In genomic region chr17:47219846-47220245, GRCm38 (mm10) we compare ENCODE assay signal across 26 mouse cellular contexts.
A peak's percentile ranks its signal among the peaks of the same experiment; 100 is the strongest.
DNase-seq lines count a peak whose midpoint lies in the region; ATAC-seq and TF ChIP-seq lines count a peak whose summit lies in the region.
"Had no signal": no experiment of that assay in that cellular context is flagged by ENCODE, and none has a peak within 500 bp of the region (broad histone marks: within the 10 kb centered on the region; RNA-seq: fewer than 3 reads in every experiment).

No protein-coding gene starts in this region.

- no peaks in the 10 kb centered on the region for H3K36me3 ChIP-seq in macrophage (ENCODE audit: inconsistent target)
- no peaks in the 10 kb centered on the region for H3K36me3 ChIP-seq in small intestine, adult 2 months (ENCODE audit: control insufficient read depth, insufficient read depth, low read length)
- H3K36me3 ChIP-seq in midbrain, embryonic 15.5 days (replicated peaks): no peaks in the 10 kb centered on the region
- H3K36me3 ChIP-seq: embryonic facial prominence, embryonic 12.5 days; forebrain, embryonic 15.5 days; G1E had no signal

- TF ChIP-seq POLR2A in small intestine, adult 2 months (IDR thresholded peaks at IDR 0.05; ENCODE audit: low read depth, low read length): no peak

- intact Hi-C loops in heart, postnatal 14 days (cut with DNase I): no loop called here

- 49% methylated on average over 2 of the region's 2 CpGs for WGBS in macrophage (ENCODE audit: missing documents)
- 73% methylated on average over 2 of the region's 2 CpGs for WGBS in small intestine, adult 2 months
- WGBS in midbrain, embryonic 15.5 days: 92% methylated on average over 2 of the region's 2 CpGs

- no peaks in the 10 kb centered on the region; the same call in 1 of the 2 replicates for H3K4me1 ChIP-seq in small intestine, adult 2 months (ENCODE audit: control insufficient read depth, insufficient read depth, insufficient read length, low read length)
- H3K4me1 ChIP-seq in midbrain, embryonic 15.5 days: no peaks in the 10 kb centered on the region
- H3K4me1 ChIP-seq: embryonic facial prominence, embryonic 10.5 days; embryonic facial prominence, embryonic 12.5 days; forebrain, embryonic 13.5 days; forebrain, embryonic 15.5 days had no signal

- no peaks in the 10 kb centered on the region for H3K9me3 ChIP-seq in midbrain, embryonic 15.5 days
- H3K9me3 ChIP-seq: embryonic facial prominence, embryonic 10.5 days; embryonic facial prominence, embryonic 12.5 days; forebrain, embryonic 13.5 days; forebrain, embryonic 15.5 days; G1E had no signal

- H3K4me2 ChIP-seq in midbrain, embryonic 15.5 days: no peak overlapping the region
- H3K4me2 ChIP-seq: embryonic facial prominence, embryonic 12.5 days; forebrain, embryonic 13.5 days; forebrain, embryonic 15.5 days had no signal

- H3K79me2 ChIP-seq in macrophage (ENCODE audit: inconsistent target): peaks cover 64% of the 10 kb centered on the region

- H3K9ac ChIP-seq in midbrain, embryonic 15.5 days: no peak overlapping the region
- H3K9ac ChIP-seq: embryonic facial prominence, embryonic 12.5 days; forebrain, embryonic 13.5 days; forebrain, embryonic 15.5 days; forebrain, postnatal 0 days had no signal

- DNase-seq in heart, adult 11 months: peak; percentile 90
- no peak for DNase-seq in heart, postnatal 14 days
- peak; percentile 33 for DNase-seq in lung, postnatal 36 days
- no peak for DNase-seq in lung, postnatal 10 days
- no peak for DNase-seq in cerebellum, adult 8-10 months
- DNase-seq: adrenal gland, adult 8-10 months; adrenal gland, postnatal 14 days; adrenal gland, postnatal 36 days; B cell, adult 2 months; cerebellum, adult 18-20 months; cerebellum, adult 9-10 months; cerebellum, postnatal 10 days; cerebellum, postnatal 25 days; forebrain, postnatal 0 days had no signal

- no peaks in the 10 kb centered on the region; the same call in 1 of the 2 replicates for H3K27me3 ChIP-seq in small intestine, adult 2 months (ENCODE audit: control insufficient read depth, insufficient read depth, low read length)
- H3K27me3 ChIP-seq in midbrain, embryonic 15.5 days (replicated peaks): no peaks in the 10 kb centered on the region
- H3K27me3 ChIP-seq: CH12.LX; embryonic facial prominence, embryonic 12.5 days; forebrain, embryonic 13.5 days; forebrain, embryonic 15.5 days; Patski had no signal

- H3K27ac ChIP-seq in macrophage: peak overlapping the region; percentile 91
- H3K27ac ChIP-seq in small intestine, adult 2 months (ENCODE audit: insufficient read depth, low read depth, low read length): peak overlapping the region; percentile 15; the same call in 1 of the 2 replicates
- no peak overlapping the region for H3K27ac ChIP-seq in midbrain, embryonic 15.5 days
- H3K27ac ChIP-seq: embryonic facial prominence, embryonic 10.5 days; embryonic facial prominence, embryonic 12.5 days; forebrain, embryonic 13.5 days; forebrain, embryonic 15.5 days had no signal

- no peak overlapping the region for H3K4me3 ChIP-seq in macrophage (ENCODE audit: inconsistent target)
- no peak overlapping the region for H3K4me3 ChIP-seq in small intestine, adult 2 months (ENCODE audit: low read depth, low read length)
- no peak overlapping the region for H3K4me3 ChIP-seq in midbrain, embryonic 15.5 days
- H3K4me3 ChIP-seq: embryonic facial prominence, embryonic 10.5 days; embryonic facial prominence, embryonic 12.5 days; forebrain, embryonic 13.5 days; forebrain, embryonic 15.5 days had no signal

- no peak for TF ChIP-seq CTCF in small intestine, adult 2 months (IDR thresholded peaks at IDR 0.05; ENCODE audit: extremely low read depth, insufficient read length, insufficient replicate concordance, low read depth, low read length)

- no peak for ATAC-seq in midbrain, embryonic 15.5 days (replicated peaks)
- ATAC-seq: activated CD4-positive, CD25-positive, alpha-beta regulatory T cell, adult 4 months; CD4-positive, CD25-positive, alpha-beta regulatory T cell, adult 4 months; forebrain, embryonic 13.5 days; forebrain, embryonic 15.5 days; forebrain, postnatal 0 days; Patski had no signal

Comparison
In these comparisons a context has a peak if more than half of its experiments do, and no peak if none do; other contexts are left out.
1. DNase-seq: peak in heart, adult 11 months (single experiment) and lung, postnatal 36 days (single experiment); none in heart, postnatal 14 days (0 of 2), lung, postnatal 10 days (single experiment) and cerebellum, adult 8-10 months (single experiment).